Mouse (Mus musculus) small intestine, adult 2 months (tissue): Measurements from ENCODE around the gene App.

Source experiments
- CTCF ChIP-seq: fragments of 200-500 bp; IDR thresholded peaks from 2 replicates; pipeline ENCODE4 v1.5.1; 2012; ENCODE audit warnings: low read depth, mild to moderate bottlenecking, control low read depth, inconsistent platforms, low read length, moderate library complexity, mixed read lengths; ENCODE audit not compliant: insufficient replicate concordance, insufficient read length; ENCODE audit errors: extremely low read depth
- POLR2A ChIP-seq: fragments of 200-500 bp; IDR thresholded peaks from 2 replicates; pipeline ENCODE4 v1.6.1; 2012; ENCODE audit warnings: low read depth, mild to moderate bottlenecking, control low read depth, inconsistent platforms, low read length, moderate library complexity

- TF ChIP-seq CTCF, result no peak
- no peak for TF ChIP-seq POLR2A
These were observed 187.4 kb downstream of the App start for GRCm38 (mm10) chr16:84986016-84986631.
